Mouse (Mus musculus): Measurements from ENCODE around the gene Olfr1018.

Gene Olfr1018

DNA sequence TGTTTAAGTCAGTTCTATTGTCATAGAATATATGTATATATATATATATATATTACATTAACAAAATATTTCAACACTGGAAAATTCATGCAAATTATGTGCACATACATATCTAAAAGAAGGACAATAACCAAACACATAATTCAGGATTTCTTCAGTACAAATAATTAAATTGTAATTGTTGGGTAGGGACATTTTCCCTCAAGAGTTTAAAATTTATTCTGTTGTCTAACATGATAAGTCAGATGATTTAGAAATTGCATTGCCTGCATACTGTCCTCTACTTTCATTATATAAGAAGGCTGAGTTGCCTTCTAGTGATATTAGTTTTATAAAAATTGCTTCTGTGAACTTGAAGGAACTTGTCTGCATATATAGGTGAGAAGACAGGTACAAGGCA is at the start of gene Olfr1018:
Gene Olfr1018, plus strand, starts transcription at position 301 of the 400 bp plus-strand sequence.

DNA sequence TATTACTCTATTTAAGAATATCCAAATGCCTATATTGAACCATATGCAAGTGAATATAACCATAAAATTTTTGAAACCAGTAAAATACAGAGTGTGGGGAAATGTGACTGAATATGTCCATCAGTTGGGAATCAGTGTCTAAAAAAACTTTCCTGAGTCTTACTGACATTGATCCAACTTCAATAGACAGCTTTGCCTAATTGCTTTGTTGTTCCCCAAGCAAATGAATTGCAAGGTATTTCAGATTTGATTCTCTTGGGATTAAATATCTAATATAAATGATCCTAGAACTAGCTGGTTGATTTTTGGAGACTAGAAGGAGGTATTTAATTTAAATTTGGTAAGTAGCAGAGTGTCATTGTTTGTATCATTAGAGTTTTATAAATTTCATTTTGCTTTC is 45.9 kb upstream of the Olfr1018 start, which contains the start of gene Olfr1014:
Gene Olfr1014, plus strand, starts transcription at position 301 of the 400 bp plus-strand sequence.

DNA sequence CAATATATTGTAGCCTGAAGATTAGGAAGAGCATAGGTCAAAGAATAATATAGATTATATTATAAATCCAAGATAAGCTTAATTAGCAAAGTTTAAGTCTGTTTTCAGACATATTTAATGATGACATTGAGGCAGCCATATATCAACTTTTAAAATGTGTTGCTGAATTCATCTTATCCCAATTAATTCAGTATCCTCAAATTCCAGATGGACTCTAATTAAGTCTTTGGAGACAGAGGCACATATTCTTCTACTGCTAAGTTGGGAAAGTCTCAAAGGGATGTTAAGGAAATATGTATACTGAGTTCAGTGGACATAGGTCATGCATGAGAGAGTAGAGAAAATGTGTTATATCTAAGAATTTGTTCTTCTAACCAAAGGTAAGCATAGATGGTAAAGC is 36.6 kb upstream of the Olfr1018 start, which contains the start of gene Olfr1015:
Gene Olfr1015, plus strand, starts transcription at position 301 of the 400 bp plus-strand sequence.

DNA sequence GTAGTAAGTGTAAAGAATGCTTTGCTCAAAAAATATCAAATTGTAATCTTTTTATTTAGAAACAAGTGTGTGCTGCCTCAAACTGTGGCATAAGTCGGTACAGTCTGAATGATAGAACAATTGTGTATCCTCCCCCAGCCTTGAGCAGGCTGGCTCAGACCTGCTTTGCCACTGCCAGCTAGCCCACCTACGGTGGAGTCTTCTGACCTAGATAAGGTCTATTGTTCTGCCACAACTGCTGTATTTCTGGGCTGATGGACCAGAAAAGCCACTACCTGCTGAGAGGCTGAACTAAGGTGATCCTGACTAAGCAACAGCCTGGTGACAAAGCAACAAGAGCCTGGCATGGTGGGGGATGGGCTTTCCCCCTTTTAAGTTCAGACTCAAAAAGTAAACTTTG is 25.9 kb upstream of the Olfr1018 start:
- WGBS: 34% methylated on average over 2 of the region's 2 CpGs

DNA sequence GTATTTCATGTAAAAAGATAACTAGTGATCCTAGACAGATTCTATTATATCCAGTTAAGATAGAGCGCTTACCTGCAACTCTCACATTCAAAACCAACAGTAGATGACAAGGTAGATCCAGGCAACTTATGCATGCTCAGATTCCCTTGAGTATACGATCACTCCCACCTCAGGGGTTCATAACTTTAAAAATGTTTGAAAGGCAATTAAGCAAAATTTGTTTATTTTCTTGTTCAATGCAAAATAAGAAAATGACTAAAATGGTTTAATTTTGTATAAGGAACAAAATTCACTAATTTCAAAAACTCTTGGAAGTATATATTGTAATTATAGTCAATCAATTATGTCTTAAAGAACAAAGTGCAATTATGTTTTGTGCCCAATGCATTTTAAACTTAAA is 15.8 kb upstream of the Olfr1018 start, which contains the start of gene Olfr1016:
Gene Olfr1016, minus strand, starts transcription at position 101 of the 400 bp plus-strand sequence.
- 92% methylated on average over 2 of the region's 2 CpGs for WGBS

DNA sequence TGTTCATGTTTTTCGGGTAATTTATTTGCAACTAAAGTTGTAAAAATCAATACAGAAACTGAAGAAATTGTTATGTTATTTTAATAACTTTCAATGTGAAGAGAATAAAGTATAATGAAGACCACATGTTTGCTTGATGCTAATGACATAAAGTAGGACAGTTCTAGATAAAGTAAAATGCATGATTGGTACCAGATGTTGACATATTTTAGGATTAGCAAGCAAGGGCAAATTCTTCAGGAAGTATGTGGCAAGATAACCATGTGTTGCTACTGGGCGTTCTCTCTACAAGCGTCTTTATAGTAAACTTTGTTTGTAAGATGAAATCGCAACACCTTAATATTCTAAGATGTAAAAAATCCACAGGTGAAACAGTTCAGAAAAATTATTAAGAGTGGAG is 13.8 kb upstream of the Olfr1018 start:
- 90% methylated on average over 4 of the region's 4 CpGs for WGBS

DNA sequence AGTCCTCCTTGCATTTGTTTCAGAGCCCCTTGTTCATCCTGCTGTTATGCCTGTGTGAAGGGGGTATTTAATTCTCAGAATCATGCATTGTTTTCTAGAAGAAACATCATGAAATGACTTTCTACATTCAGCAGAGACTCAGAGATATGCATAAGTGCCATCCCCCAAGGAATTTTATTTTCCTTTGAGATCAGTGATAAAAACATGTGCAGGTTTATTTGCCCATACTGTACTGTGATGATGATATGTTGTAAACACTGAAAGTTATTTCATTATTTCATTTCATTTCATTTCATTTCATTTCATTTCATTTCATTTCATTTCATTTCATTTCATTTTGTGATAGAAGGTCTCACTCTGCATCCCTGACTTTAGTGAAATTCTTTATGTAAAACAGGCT is 27.1 kb downstream of the Olfr1018 start, which contains the start of gene Olfr1019:
Gene Olfr1019, minus strand, starts transcription at position 101 of the 400 bp plus-strand sequence.

DNA sequence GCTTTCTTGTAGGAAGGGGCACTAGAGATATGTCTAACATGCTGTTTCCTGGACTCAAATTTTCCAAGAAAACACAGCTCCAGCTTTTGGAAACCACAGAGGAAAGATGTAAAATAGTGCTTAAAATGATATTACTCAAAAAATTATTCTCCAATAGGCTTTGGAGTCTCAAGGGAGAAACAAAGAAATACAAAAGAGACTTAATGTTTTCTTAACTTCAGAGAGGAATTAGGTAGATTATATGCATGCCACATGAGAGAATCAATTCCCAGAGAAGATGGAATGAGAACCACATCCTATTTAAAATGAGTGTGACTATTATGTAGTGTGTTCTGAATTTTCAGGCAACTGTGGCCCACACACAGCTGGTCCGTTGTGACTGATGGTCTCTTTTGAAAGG is 28.5 kb downstream of the Olfr1018 start, which contains the start of gene Olfr1020:
Gene Olfr1020, plus strand, starts transcription at position 301 of the 400 bp plus-strand sequence.
- WGBS: 81% methylated on average over 1 of the region's 1 CpGs

DNA sequence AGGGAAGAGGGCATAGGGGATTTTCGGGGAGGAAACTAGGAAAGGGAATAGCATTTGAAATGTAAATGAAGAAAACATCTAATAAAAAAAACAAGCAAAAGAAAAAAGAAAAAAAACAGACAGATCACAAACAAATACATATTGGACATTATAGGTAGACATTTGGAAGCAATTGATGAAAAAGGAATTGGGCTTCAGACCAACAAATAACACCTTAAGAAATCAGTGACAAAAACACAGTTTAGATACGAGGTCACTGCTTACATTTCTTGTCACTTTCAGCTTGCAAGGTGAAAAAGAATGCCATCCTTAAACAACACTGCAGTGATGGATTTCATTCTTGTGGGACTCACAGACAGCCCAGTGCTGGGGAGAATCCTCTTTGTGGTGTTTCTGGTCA is 50.0 kb downstream of the Olfr1018 start, which contains the start of gene Olfr1022:
Gene Olfr1022, plus strand, starts transcription at position 301 of the 400 bp plus-strand sequence.
- WGBS: 61% methylated on average over 2 of the region's 2 CpGs
